Mouse (Mus musculus): ENCODE measurements around the gene Slc25a51.
"Not testable (repeated sequence)": the region's sequence is repeated elsewhere in the genome, so short reads cannot be mapped to it uniquely, and the experiment has no call there.

- TF ChIP-seq CTCF (conservative IDR thresholded peaks at IDR 0.05; ENCODE audit: insufficient read depth, insufficient read length, low read depth, low read length); POLR2A (IDR thresholded peaks at IDR 0.05; ENCODE audit: low read depth, low read length): not testable (repeated sequence)
Observed at GRCm38 (mm10) chr4:45398315-45398714, 10.3 kb downstream of the Slc25a51 start.
